Mouse (Mus musculus) urinary bladder, postnatal 14 days (tissue): ENCODE data around the gene Epgn.

Experiments used
- DNase-seq: peaks from one replicate; pipeline ENCODE4 v3.0.0; 2021; ENCODE audit warnings: low spot score

Epgn gene

GRCm38 (mm10) chr5:91027164-91027563, at the start of gene Epgn:
TSS of gene Epgn (plus strand) at chr5:91027464.
- DNase-seq: no peak

DNA sequence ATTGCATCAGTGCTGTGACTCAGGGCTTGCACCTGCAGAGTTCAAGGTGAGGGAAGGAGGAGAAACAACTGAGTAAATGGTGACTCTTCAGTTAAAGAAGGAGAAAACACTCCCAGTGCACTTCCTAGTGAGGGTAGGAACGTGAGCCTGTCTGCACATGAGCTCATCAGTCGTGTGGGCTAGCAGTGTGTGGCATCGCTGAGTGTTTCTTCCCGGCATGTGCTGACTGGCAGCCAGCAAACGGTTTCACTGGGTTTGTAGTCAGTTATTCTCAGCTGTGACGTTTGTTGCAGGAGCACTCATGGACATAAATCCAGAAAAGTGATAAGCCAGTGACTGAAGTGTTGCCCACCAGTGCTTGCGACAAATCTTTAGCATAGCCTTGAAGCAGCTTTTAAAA, 47.0 kb upstream of the Epgn start:
- DNase-seq: no peak

DNA sequence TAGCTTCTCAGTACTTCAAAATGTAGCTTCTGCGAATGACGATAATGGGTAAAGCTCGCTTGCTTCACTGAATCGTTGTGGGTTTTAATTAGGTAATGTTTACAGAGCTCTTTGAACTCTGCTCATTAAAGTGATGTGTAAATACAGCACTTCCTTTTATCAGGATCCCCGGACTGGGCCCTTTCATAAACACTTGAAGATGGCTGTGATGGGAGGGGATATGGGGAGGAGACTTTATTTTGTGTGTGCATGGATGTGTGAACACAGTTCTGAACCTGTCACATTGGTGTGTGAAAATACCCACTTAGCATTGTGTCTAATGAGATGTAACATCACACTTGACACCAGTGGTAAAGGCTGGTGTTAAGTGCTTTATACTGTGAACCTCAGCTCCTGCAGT, 39.7 kb upstream of the Epgn start:
- no peak for DNase-seq

GRCm38 (mm10) chr5:90988149-90988548, 39.1 kb upstream of the Epgn start:
- no peak for DNase-seq

DNA sequence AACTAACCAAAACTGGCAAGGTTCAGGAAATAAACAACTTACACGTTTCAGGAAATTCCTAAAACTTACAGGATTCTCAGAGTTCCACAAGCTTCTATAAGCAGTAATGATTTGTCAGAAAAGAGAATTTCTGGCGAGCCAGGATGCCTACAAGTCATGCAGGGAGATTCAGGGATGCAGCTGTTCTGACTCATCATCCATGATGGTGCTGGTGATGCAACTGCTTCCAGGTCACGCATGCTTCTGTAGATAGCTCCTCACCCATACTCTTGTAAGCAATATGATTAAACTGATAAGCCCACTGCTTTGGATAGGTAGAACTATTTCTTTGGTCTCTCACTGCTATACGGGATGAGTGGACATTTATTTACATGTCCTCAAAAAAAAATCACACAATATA, 38.7 kb upstream of the Epgn start:
- no peak for DNase-seq

DNA sequence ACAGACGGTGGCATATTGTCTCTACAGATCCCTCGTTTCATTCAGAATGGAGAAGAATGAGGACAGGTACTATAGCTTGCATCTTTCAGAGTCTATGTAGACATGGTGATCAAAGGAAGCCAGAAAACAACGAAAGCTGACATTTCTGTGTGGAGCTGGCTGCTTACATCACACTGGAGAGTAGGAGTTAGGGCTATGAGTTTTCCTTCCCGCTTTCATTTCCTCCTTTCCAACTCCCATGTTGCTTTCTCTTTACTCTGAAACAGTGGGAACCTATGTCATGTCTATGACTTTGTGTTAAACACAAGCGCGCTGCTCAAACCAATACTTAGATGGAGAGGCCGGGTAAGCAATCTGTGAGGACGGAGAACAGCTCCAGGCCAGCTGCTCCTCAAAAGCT, 27.3 kb upstream of the Epgn start:
- no peak for DNase-seq

DNA sequence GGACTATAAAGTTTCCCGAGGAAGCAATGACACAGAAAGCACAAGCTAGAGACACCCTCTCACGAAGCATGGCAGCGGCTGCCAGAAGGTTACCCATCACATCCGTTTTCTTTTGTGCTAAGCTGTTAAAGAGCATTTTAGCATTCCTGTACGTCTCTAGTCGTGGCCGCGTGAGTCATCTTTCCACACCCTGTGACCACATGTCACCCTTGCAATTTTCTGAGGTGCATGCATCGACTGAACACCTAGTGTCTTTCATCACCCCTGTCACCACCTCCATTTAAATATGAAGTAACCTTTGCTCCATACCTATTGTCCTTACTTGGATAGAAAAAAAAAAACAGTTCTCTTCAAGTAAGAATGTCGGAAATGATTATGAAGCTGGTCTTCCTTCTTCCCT, 12.0 kb upstream of the Epgn start:
- DNase-seq: no peak

- no peak for DNase-seq
Observed at GRCm38 (mm10) chr5:91023114-91023513, 4.2 kb upstream of the Epgn start.

DNA sequence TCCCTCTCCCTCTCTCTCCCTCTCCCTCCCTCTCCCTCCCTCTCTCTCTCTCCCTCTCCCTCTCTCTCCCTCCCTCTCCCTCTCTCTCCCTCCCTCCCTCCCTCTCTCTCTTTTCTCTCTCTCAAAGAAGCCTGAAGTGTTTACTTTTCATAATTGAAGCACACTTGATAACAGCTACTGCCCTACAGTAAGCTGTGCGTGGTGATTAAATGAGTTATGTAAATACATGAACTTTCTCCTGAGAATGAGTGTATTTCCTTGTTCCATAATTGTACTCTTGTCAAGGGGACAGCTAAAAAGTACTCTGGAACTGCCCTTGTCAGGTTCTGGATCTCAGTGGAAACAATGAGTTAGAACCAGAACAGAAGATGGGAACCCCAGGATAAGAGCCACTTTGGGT, 576 bp downstream of the Epgn start:
- no peak for DNase-seq

- DNase-seq: no peak
Observed at GRCm38 (mm10) chr5:91030629-91031028, 3.4 kb downstream of the Epgn start.

- no peak for DNase-seq
Observed at GRCm38 (mm10) chr5:91035341-91035740, 8.1 kb downstream of the Epgn start.

- no peak for DNase-seq
Observed at GRCm38 (mm10) chr5:91036628-91037027, 9.4 kb downstream of the Epgn start.

DNA sequence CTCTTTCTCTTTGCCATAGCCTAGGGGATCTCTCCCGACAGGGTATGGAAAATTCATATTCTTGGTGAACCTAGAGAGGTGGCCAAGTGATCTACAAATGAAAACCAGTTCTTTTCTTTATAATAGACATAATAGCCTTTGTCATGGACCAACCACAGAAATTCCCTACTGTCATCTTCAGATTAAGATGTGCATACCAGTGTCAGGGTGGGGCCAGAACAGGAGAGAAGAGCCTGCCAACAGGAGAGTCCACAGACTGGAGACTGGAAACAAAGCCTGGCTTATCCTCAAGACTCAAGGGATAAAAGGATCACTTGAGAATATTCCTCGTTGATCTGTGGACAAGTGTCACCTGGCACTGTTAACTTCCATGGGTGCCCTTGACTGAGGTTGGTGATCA, 10.5 kb downstream of the Epgn start:
- no peak for DNase-seq

DNA sequence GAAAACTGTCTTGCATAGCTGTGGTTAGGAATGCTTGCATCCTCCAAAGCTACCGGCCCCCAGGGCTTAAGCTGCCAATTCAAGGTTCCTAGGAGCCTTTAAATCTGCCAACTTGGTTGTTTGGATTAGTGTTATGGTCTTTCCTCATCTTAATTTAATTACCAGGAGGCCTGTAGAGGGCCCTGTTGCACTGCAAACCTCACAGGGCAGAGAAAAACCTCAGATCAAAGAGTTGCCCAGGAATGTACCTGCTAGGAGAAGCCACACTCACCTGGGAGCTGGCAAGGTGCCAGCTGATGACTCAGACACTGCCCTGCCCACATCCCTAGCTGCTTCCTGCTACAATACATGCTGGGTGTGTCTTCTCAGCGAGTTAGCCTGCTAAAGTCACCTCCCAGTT, 11.3 kb downstream of the Epgn start:
- peak; percentile 92 for DNase-seq

DNA sequence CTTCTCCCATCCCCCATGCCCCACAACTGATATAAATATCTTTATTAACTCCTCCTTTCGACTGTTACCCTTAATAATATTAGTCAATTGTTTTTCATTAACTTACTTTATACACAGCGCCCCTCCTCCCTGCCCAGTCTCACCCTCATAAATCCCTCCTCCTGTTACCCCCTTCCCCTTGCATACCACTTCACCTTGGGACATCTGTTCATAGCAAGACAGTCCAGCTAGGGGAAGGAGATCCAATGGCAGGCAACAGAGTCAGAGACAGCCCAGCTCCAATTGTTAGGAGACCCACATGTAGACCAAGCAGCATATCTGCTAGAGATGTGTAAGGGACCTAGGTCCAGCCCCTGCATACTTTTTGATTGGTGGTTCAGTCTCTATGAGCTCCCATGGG, 11.7 kb downstream of the Epgn start:
- no peak for DNase-seq

DNA sequence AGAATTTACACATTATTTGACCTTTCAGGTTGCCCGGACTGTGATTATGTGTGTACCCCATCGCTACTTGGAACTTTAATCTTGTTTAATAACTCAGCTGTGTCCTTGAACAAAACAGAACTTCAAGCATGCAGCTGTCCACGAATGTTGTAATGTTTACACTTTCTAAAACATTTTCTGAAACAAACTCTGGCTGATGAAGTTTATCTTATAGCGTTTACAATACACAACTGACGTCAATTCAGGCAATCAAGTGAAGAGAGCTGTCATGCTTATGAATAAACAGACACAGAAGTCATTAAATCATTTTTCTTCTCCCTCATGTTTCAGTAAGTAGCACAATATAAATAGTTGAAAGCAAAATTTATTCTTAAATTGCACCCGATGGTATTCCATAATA, 20.7 kb downstream of the Epgn start:
- DNase-seq: no peak

DNA sequence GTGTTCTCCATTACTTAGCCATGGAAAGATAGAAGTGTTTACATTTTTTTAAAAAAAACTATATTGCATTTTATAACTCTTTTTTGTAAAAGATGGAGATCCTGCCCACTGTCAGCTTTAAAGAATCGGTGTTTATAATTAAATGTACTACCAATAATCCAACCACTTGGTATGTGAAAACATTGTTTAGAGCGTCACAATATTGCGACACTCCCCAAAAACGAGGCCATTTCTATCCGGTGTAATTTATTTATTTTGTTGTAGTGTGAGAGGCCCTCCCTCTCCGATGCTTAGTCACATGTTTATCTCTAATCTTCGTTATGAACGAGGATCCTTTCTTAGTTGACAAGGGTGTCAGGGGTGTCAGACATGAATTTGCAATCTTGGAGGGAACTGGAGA, 21.1 kb downstream of the Epgn start:
- DNase-seq: no peak

DNA sequence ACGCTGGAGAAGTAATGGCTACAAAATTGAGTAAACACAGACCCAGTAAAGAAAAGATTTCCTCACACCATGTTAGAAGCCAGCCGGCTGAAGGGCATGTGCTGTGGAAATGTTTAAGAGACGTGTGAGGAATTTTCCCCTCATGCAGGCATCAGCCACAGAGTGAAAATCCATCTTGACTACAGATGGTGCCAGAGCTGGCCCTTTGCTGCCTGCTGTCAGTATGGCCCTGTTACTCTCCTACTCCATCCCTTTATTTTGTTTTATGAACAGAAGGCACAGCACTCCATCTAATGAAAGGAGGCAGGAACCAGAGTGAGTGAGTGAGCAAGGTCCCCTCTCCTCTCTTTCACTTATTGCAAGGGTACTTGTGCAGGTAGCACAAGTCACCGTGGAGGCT, 45.1 kb downstream of the Epgn start:
- no peak for DNase-seq

DNA sequence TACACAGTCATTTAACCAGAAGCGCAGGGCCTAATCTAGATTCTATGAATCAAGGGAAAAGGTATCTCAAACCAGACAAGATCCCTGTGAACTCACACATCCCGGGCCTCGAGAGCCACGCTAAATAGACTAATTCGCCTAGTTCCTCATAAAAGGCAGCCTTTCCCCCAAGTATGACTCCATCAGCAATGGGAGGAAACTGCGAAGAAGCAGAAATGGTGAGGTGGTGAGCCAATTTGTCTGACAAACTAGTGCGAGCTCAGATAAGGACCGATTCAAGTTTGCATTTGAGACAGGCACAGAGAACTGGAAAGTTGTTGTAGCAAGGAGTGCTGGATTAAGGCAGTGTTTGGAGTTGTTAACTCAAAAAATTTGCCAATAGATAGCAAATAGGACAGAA, 46.4 kb downstream of the Epgn start:
- no peak for DNase-seq

- peak; percentile 10 for DNase-seq
Observed at GRCm38 (mm10) chr5:91074026-91074425, 46.8 kb downstream of the Epgn start.

DNA sequence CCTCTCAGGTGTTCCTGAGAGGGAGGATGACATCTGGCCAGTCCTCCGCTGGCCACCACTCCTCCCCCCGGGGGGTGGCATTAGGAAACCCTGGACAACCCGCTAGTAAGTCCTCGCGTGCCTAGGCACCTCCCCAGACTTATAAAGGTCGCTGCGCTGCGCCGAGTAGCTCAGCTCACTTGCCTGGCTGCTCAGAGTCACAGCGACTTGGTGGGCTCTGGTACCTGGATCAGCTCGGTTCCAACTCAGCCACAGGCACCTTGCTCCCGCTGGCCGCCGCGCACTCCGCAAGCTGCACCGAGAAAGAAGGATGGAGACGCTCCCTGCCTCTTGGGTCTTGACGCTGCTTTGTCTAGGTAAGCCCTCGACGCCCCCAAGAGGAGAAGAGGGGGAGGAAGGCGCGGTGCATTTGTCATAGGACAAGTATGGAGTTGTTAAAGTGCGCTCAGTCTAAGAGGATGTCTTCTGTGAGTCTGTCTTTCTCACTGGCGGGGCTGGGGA, 47.2 kb downstream of the Epgn start, which contains the start of gene Ereg:
Gene Ereg, plus strand, starts transcription at position 173 of the 501 bp plus-strand sequence.
- peak; percentile 31 for DNase-seq

DNA sequence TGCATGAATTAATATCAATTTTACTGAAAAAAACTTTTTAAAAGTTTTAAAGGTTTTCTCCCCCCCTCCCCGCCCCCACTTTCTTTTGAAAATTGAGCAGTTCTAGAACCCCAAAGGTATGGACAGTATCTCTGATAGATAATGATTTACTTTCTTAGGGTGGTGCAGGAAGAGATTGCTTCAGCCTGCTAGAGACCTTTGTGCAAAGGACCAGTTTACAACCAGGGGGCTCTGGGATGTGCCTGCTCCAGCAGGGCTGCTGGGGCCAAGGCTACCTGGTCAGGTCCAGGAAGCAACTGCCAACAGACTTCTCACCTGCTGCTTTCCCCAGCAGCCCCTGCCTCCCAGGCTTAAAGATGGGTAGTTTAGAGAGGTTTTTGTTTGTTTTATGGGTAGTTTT, 47.8 kb downstream of the Epgn start:
- no peak for DNase-seq

DNA sequence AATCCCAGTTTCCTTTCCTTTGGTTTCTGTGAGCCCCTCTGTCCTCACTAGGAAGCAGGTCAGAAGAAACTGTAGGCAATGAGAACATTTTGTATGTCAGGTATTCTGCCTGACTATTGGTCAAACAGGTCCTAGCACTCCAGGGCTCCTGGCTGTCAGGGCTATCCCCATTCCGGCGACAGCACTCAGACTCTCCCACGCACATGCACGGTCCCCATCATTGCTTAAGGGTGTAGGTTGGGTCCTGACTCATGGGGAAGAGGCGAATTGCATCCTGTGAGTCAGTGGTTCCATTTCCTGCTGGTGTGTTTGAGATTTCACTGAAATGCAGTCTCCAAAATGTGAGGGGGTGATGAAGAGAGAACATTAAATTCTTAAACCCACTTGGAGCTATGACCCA, 55.8 kb downstream of the Epgn start:
- DNase-seq: peak; percentile 26
